ENCODE assay signal across 19 mouse cellular contexts in the genomic region with DNA sequence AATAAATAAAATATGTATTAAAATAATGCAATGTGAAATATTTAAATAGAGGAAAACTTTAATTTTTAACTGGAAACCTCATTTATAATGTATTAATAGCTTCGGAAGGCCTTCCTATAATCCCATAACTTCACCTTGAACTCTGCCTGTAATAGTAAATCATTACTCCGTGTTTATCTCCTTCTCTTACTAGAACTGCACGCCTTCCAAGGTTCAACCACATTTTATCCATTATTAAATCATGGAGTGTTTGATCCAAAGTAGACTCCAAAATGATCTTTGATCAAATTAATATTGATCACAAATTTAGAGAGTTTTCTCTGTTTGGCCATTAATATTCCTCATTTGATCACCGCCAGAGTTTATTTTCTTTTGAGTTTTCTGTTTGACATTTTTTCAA.
"Had no signal": no experiment of that assay in that cellular context is flagged by ENCODE, and none has a peak within 500 bp of the region (broad histone marks: within the 10 kb centered on the region; RNA-seq: fewer than 3 reads in every experiment).

No protein-coding gene starts in this region.

- ATAC-seq: midbrain, embryonic 16.5 days had no signal

- H3K9me3 ChIP-seq: midbrain, embryonic 10.5 days; midbrain, embryonic 12.5 days; neural tube, embryonic 13.5 days; neural tube, embryonic 15.5 days had no signal

- H3K36me3 ChIP-seq: midbrain, embryonic 10.5 days; midbrain, embryonic 12.5 days; neural tube, embryonic 13.5 days; neural tube, embryonic 15.5 days had no signal

- H3K4me2 ChIP-seq: lung, embryonic 14.5 days; midbrain, embryonic 12.5 days; neural tube, embryonic 13.5 days; neural tube, embryonic 15.5 days had no signal

- H3K4me3 ChIP-seq: midbrain, embryonic 10.5 days; midbrain, embryonic 12.5 days; myocyte; neural tube, embryonic 13.5 days; neural tube, embryonic 15.5 days had no signal

- H3K9ac ChIP-seq: lung, embryonic 14.5 days; midbrain, embryonic 12.5 days; neural tube, embryonic 13.5 days; neural tube, embryonic 15.5 days had no signal

- H3K27ac ChIP-seq: midbrain, embryonic 10.5 days; midbrain, embryonic 12.5 days; neural tube, embryonic 13.5 days; neural tube, embryonic 15.5 days had no signal

- H3K27me3 ChIP-seq: midbrain, embryonic 12.5 days; neural tube, embryonic 13.5 days had no signal

- DNase-seq: lung, adult 18-20 months; lung, embryonic 14.5 days; lung, postnatal 10 days; lung, postnatal 4 days; midbrain, embryonic 14.5 days; retina, postnatal 1 day; right cerebral cortex, adult 18-20 months; right cerebral cortex, postnatal 25 days; right cerebral cortex, postnatal 4 days; spleen, adult 18-20 months; thymus, adult 18-20 months; thymus, postnatal 14 days; thymus, postnatal 36 days had no signal

- H3K4me1 ChIP-seq: midbrain, embryonic 10.5 days; midbrain, embryonic 12.5 days had no signal
